Mouse (Mus musculus) liver, postnatal 0 days (tissue): ENCODE data around the gene Cped1. TPM values are rescaled to one million over a fixed set of nuclear protein-coding genes. Genes with fewer than 3 reads are reported as not detected.

ENCODE experiments used
- ATAC-seq: fragments of 200-750 bp; cut with Nextera tagmentation; 2 replicates; pipeline ENCODE4 v1.8.0; 2017; ENCODE audit warnings: mild to moderate bottlenecking, moderate library complexity
- DNase-seq: peaks from one replicate; pipeline ENCODE4 v3.0.0-alpha.2; 2016
- H3K27ac ChIP-seq: fragments of 300-500 bp; sonication (generic); 2 replicates; pipeline ENCODE4 v1.5.1; 2014; ENCODE audit warnings: antibody characterized with exemption, moderate library complexity, mild to moderate bottlenecking, low read depth
- H3K27me3 ChIP-seq: fragments of 300-500 bp; sonication (generic); 2 replicates; pipeline ENCODE4 v1.6.1; 2014; ENCODE audit warnings: low read length, control low read depth, mixed read lengths; ENCODE audit not compliant: insufficient read depth
- H3K36me3 ChIP-seq: fragments of 300-500 bp; sonication (generic); replicated peaks from 2 replicates; pipeline ENCODE4 v1.6.1; 2014; ENCODE audit warnings: mild to moderate bottlenecking, control low read depth, low read length, moderate library complexity, mixed read lengths; ENCODE audit not compliant: insufficient read depth
- H3K4me1 ChIP-seq: fragments of 300-500 bp; sonication (generic); 2 replicates; pipeline ENCODE4 v1.6.1; 2014; ENCODE audit warnings: antibody characterized with exemption, mild to moderate bottlenecking, control low read depth; ENCODE audit not compliant: insufficient read depth
- H3K4me2 ChIP-seq: fragments of 300-500 bp; sonication (generic); 2 replicates; pipeline ENCODE4 v1.6.1; 2014; ENCODE audit warnings: low read depth, mild to moderate bottlenecking, low read length, moderate library complexity, mixed read lengths
- H3K4me3 ChIP-seq: fragments of 300-500 bp; sonication (generic); 2 replicates; pipeline ENCODE4 v1.5.1; 2014; ENCODE audit warnings: low read depth, low read length
- H3K9ac ChIP-seq: fragments of 300-500 bp; sonication (generic); replicated peaks from 2 replicates; pipeline ENCODE4 v1.6.1; 2014; ENCODE audit warnings: mild to moderate bottlenecking, moderate library complexity
- H3K9me3 ChIP-seq: fragments of 300-500 bp; sonication (generic); 2 replicates; pipeline ENCODE4 v1.6.1; 2016; ENCODE audit warnings: mild to moderate bottlenecking, control low read depth, low read length, mixed read lengths
- CTCF ChIP-seq: sonication (generic); IDR thresholded peaks from 2 replicates; pipeline ENCODE4 v1.5.1; 2016; ENCODE audit warnings: antibody characterized with exemption, low read depth
- EP300 ChIP-seq: IDR thresholded peaks from 2 replicates; pipeline ENCODE4 v1.6.1; 2016; ENCODE audit warnings: antibody characterized with exemption, low read depth, mild to moderate bottlenecking
- WGBS: fragments of 180-500 bp; shearing (Covaris S2); extraction: QIAGEN DNeasy Blood & Tissue Kit; methylation state at CpG from one replicate; pipeline ENCODE4 v1.1.7; 2014; ENCODE audit not compliant: insufficient replicate concordance; 5-methylcytosine and 5-hydroxymethylcytosine counted together
- polyA plus RNA-seq: library from polyadenylated mRNA; unstranded; fragments of >200 nt; fragmentation: Nextera tagmentation; extraction: Ambion mirVana; gene quantifications from 2 replicates; pipeline ENCODE4 v1.2.1, GENCODE M21; 2015

The Cped1 gene
- polyA plus RNA-seq, 1 experiment from 2014 or later: 8.2 TPM

DNA sequence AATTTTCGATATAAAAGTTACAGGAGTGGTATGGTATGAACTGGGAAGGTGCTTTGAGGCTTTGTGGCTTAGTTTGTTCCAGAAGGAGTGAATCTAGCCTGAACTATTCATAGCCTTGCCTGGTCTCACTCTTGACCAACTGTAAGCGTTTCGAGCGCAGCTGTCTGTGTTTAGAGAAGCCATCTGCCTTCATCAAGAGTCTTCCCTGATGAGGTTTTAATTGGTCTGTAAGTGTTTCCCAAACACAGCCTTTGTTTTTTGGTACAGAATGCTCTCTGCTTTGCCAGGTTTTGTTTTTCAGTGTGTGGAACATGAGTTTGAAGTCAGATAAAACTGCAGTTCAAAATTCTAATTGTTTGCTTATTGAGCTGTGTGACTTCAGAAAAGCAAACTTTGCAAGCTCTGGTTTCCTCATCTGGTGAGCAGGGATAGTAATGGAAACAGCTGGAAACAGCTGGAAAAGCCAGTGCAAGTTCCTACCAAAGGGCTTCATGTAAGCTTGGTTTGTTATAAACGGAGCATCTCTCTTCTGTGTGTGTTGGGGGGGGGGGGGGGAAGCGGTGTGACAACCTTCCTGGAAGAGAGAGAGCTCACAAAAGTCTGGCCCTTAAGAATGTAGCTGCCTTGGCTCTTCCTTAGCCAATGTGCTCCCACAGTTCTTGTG, 221.0 kb downstream of the Cped1 start:
- Histone ChIP-seq H3K36me3 (no peaks in the 10 kb centered on the region), H3K27me3 (no peaks in the 10 kb centered on the region), H3K4me3 (no peak overlapping the region), H3K27ac (no peak overlapping the region), H3K4me2 (no peak overlapping the region), H3K9me3 (no peaks in the 10 kb centered on the region), H3K4me1 (no peaks in the 10 kb centered on the region), H3K9ac (no peak overlapping the region)
- no peak for TF ChIP-seq CTCF
- TF ChIP-seq EP300: no peak
- ATAC-seq: no peak
- 85% methylated on average over 5 of the region's 6 CpGs for WGBS
- DNase-seq: no peak

DNA sequence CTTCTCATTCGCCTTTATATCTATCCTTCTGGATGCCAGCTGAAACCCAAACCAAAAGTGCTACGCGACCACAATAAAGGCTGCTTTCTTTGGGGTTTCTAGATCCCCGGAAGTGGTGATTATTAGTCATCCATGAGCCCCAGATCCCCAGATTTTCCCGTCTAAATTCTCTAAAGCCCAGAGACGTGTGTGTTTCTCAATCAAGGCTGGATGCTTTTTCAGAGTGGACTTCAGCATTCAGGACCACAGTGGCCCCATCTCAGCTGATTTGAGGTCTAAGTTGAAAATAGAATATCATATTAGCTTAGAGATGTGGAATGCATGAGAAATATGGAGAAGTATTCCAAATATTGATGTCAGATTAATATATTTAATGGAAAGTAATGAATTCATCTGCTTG, 226.4 kb downstream of the Cped1 start:
- ATAC-seq: no peak
- H3K4me3 ChIP-seq: no peak overlapping the region
- TF ChIP-seq CTCF: no peak
- TF ChIP-seq EP300: no peak
- no peak overlapping the region for H3K27ac ChIP-seq
- no peak overlapping the region for H3K4me2 ChIP-seq
- no peaks in the 10 kb centered on the region for H3K9me3 ChIP-seq
- no peak for DNase-seq
- 71% methylated on average over 6 of the region's 6 CpGs for WGBS
- H3K27me3 ChIP-seq: no peaks in the 10 kb centered on the region
- H3K9ac ChIP-seq: no peak overlapping the region
- 0 out of 2 replicates have a peak, but pooled peaks cover 5% of the 10 kb centered on the region for H3K36me3 ChIP-seq
- H3K4me1 ChIP-seq: no peaks in the 10 kb centered on the region

DNA sequence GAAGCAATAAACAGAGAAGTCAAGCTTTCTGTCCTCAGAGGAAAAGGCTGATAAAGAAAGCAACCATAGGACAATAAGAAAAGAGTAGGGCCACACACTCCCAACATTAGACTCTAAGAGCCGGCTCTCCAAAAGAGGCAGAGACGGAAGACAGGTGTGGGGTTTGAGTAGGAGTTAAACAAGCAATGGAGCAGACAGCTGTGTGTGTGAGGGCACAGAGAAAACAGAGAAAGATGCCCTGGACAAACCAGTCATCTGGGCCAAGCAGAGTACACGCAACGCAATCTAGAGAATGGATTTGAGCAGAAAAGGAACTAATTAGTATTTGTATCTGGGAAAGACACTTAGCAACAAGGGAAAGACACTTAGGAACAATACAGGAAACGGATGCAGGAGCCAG, 227.5 kb downstream of the Cped1 start:
- Histone ChIP-seq H3K9ac (no peak overlapping the region), H3K4me1 (no peaks in the 10 kb centered on the region), H3K4me3 (no peak overlapping the region), H3K27ac (no peak overlapping the region), H3K9me3 (no peaks in the 10 kb centered on the region), H3K27me3 (no peaks in the 10 kb centered on the region), H3K36me3 (0 out of 2 replicates have a peak, but pooled peaks cover 5% of the 10 kb centered on the region), H3K4me2 (no peak overlapping the region)
- no peak for TF ChIP-seq EP300
- ATAC-seq (no peak), DNase-seq (no peak)
- WGBS: 79% methylated on average over 5 of the region's 5 CpGs

DNA sequence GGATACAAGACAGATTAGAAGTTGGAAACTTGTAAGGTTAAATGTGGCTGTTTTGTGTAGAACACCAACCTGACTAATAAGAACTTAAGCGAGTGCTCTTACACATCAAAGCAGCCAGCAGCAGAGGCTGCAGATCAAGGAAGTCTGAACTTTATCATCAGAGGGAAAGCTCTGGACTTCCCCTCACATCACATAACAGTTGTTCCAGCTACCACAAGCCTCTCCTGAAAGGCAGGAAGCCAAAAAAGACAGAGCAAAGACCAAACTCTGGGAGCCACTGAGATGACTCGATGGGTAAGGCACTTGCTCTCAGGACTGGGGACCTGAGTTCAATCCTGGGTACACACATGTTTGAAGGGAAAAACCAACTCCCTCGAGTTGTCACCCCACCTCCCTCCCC, 228.1 kb downstream of the Cped1 start:
- WGBS: 41% methylated on average over 3 of the region's 3 CpGs
- no peaks in the 10 kb centered on the region for H3K9me3 ChIP-seq
- TF ChIP-seq EP300 (no peak), CTCF (no peak)
- no peak overlapping the region for H3K4me3 ChIP-seq
- H3K27me3 ChIP-seq: no peaks in the 10 kb centered on the region
- H3K4me2 ChIP-seq: no peak overlapping the region
- 0 out of 2 replicates have a peak, but pooled peaks cover 5% of the 10 kb centered on the region for H3K36me3 ChIP-seq
- H3K9ac ChIP-seq: no peak overlapping the region
- DNase-seq: no peak
- no peak overlapping the region for H3K27ac ChIP-seq
- no peak for ATAC-seq
- H3K4me1 ChIP-seq: no peaks in the 10 kb centered on the region

DNA sequence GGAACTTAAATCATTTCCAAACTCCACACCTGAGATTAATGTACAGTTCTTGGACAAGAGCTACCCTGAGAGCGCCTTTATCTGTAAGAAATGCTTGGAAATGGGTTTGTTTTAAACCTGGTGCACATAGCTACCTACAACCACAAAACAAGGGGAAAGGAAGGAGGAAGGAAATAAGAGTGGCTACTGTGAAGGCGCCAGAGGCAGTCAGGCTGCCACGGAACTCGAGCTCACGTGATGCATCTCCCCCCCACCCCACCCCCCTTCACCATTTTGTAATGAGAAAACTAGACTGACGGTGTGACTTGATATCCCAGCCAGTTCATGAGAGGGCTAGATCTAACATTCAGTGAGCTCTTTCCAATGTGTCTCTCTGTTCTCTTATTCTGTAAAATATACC, 228.9 kb downstream of the Cped1 start:
- TF ChIP-seq EP300: no peak
- no peak for TF ChIP-seq CTCF
- Histone ChIP-seq H3K4me1 (no peaks in the 10 kb centered on the region), H3K9me3 (no peaks in the 10 kb centered on the region), H3K4me2 (no peak overlapping the region), H3K9ac (no peak overlapping the region), H3K27ac (no peak overlapping the region), H3K4me3 (no peak overlapping the region), H3K27me3 (no peaks in the 10 kb centered on the region), H3K36me3 (0 out of 2 replicates have a peak, but pooled peaks cover 5% of the 10 kb centered on the region)
- DNase-seq (no peak), ATAC-seq (no peak)
- whole genome bisulfite sequencing: 47% methylated on average over 6 of the region's 6 CpGs

DNA sequence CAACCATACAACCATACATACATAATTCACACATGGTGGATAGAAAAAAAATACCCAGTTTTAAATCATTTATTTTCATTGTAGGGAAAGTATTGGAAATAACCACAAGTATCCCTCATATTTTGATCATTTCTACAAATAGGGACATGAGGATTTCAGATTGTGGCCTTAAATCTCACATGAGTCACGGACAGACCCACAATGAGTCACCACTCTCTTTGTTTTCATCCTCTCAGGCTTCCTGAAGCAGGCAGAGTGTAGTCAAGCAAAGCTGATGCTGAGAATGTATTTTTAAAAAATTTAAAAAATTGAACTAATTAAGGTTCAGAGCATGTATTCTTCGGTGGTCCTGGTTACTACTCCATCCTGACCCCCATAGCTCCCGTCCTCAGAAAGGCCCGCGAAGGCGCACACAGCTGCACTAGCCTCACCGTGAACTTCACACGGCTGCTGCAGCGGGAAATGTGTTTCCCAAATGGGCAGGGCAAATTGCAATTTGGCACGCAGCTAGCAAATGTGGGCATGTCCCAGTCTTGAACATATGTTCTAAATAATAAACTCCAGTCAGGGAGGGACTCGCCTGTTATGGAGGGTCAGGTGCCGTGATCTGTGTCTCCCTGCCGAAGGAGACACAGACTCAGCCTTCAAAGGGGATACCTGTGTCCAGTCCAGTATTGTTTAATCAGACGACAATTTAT, 230.7 kb downstream of the Cped1 start:
- ATAC-seq (no peak), DNase-seq (no peak)
- 0 out of 2 replicates have a peak, but pooled peaks cover 5% of the 10 kb centered on the region for H3K36me3 ChIP-seq
- no peak overlapping the region for H3K9ac ChIP-seq
- no peak overlapping the region for H3K4me2 ChIP-seq
- H3K27me3 ChIP-seq: no peaks in the 10 kb centered on the region
- no peaks in the 10 kb centered on the region for H3K9me3 ChIP-seq
- TF ChIP-seq EP300 (no peak), CTCF (no peak)
- H3K27ac ChIP-seq: no peak overlapping the region
- 89% methylated on average over 14 of the region's 14 CpGs for whole genome bisulfite sequencing
- H3K4me3 ChIP-seq: no peak overlapping the region
- no peaks in the 10 kb centered on the region for H3K4me1 ChIP-seq
